Mouse (Mus musculus): ENCODE measurements around the gene 5031439G07Rik. TPM values are rescaled to one million over a fixed set of nuclear protein-coding genes. Genes with fewer than 3 reads are reported as not detected.

5031439G07Rik gene
- polyA plus RNA-seq, 1 experiment from 2014 or later: 9.2 TPM

DNA sequence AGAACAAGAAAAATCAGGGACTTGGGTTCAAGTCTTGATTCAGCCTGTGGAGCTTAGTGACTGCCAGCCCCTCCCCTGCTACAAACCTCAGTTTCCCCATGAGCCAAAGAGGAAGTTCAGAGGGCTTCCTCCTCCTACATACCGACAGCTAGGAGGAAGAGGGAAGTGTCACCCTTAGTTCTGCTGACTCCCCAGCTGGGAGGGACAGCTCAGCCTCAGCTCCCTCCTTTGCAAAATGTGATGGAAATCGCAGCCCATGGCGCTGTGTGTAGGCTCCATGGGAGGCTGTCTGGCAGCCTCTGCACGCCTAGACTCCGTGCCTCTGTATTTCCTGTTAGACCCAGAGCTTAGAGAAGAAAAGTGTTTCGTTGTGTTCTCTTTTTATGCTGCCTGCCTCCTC lies 6.1 kb upstream of the 5031439G07Rik start:
- Histone ChIP-seq H3K36me3 (no peaks in the 10 kb centered on the region), H3K9ac (no peak overlapping the region), H3K9me3 (no peaks in the 10 kb centered on the region), H3K4me2 (no peak overlapping the region), H3K4me3 (no peak overlapping the region), H3K4me1 (no peaks in the 10 kb centered on the region), H3K27me3 (peaks cover 7% of the 10 kb centered on the region; the same call in 1 of the 2 replicates), H3K27ac (no peak overlapping the region)
- no peak for ATAC-seq (ENCODE audit: insufficient number of reproducible peaks, insufficient read depth, low FRiP score, low TSS enrichment, low read depth)
- 33% methylated on average over 6 of the region's 6 CpGs for WGBS

DNA sequence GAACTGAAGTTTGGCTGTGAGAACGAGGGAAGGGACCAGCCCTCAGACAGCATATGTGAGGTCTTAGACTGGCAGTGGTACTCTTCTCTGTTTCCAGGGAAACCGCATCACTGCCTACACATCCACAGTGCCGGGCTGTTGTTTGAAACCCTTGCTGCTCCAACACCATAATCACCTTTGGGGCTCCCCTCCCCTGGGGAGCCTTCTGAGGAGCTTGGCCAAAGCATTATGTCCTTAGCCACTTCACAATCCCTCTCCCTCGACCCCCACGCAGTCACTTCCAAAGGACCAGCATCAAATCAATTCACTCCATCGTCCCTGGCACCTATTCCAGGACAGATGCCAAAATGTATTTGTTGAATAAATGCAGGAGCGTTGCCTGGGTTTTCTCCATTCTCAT lies 1.4 kb upstream of the 5031439G07Rik start:
- no peaks in the 10 kb centered on the region for H3K36me3 ChIP-seq
- 69% methylated on average over 7 of the region's 7 CpGs for WGBS
- H3K4me3 ChIP-seq: no peak overlapping the region

DNA sequence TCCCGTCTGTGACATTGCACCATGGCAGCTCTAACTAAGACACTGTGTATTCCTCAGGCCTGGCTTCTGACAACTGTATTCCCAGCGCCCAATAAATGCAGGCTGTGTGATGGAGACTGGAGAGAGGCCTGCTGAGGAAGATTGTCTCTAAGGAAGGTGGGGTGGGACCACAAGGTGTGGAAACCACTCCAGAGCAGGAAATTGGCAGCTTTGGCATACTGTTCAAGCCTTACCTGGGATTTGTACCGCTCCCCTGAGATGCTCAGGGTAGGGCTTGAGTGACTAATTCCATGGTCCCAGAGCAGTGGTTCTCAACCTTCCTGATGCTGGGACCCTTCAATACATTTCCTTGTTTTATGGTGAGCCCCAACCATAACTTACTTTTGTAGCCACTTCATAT lies 747 bp upstream of the 5031439G07Rik start:
- 0 out of 2 replicates have a peak, but pooled peaks cover 4% of the 10 kb centered on the region for H3K27me3 ChIP-seq
- 69% methylated on average over 3 of the region's 3 CpGs for WGBS
- H3K9ac ChIP-seq: no peak overlapping the region
- no peak overlapping the region for H3K27ac ChIP-seq
- no peak overlapping the region for H3K4me3 ChIP-seq
- H3K9me3 ChIP-seq: no peaks in the 10 kb centered on the region
- H3K36me3 ChIP-seq: no peaks in the 10 kb centered on the region
- no peak for ATAC-seq (ENCODE audit: insufficient number of reproducible peaks, insufficient read depth, low FRiP score, low TSS enrichment, low read depth)
- peaks cover 27% of the 10 kb centered on the region for H3K4me1 ChIP-seq
- no peak overlapping the region for H3K4me2 ChIP-seq

More for the DNA sequence above, 1.4 kb upstream of the 5031439G07Rik start:
- peaks cover 27% of the 10 kb centered on the region for H3K4me1 ChIP-seq
- no peak overlapping the region for H3K4me2 ChIP-seq
- no peak for ATAC-seq (ENCODE audit: insufficient number of reproducible peaks, insufficient read depth, low FRiP score, low TSS enrichment, low read depth)
- no peaks in the 10 kb centered on the region for H3K9me3 ChIP-seq
- H3K27ac ChIP-seq: no peak overlapping the region
- H3K9ac ChIP-seq: no peak overlapping the region
- H3K27me3 ChIP-seq: peaks cover 9% of the 10 kb centered on the region; the same call in 1 of the 2 replicates

DNA sequence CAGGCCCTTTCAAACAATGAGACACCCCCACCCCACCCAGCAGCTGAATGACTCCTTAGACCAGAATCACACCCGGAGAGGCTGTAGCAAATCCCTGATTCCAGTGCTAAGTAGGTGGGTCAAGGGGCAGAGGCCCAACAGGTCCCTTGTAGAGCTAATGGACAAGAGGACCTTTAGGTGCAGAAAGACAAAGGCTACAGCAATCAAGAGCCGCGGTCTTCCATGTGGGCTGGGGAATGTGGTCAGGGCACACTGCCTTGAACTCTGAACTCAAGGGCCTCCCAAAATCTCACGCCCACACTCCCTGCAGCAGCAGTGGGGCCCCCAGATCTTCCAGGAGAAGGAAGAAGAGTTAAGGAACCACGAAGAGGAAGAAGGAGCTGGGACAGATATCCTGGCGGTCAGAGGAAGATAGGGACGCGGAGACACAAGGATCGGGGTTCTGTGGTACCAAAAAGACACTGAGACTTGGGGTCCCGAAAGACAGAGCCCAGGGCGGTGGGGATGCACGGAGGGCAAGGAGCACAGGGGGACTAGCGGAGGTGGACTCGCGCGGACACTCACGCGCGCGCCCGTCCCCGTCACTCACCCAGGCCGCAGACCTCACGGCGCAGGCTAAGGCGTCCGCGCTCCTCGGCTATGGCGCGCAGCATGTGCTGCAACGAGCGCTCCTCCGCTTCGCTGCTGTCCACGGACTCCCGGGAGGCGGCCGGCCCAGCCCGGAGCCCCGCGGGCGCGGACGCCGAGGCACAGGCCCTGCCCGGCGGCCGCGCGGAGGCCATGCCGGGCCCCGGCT lies 1.1 kb downstream of the 5031439G07Rik start:
- peak overlapping the region; percentile 87 for H3K4me3 ChIP-seq
- under 1% methylated on average over 31 of the region's 53 CpGs for WGBS
- no peaks in the 10 kb centered on the region for H3K9me3 ChIP-seq
- H3K27ac ChIP-seq: peak overlapping the region; percentile 33; the same call in 1 of the 2 replicates
- H3K4me1 ChIP-seq: peaks cover 30% of the 10 kb centered on the region
- peak overlapping the region; percentile 93 for H3K4me2 ChIP-seq
- no peaks in the 10 kb centered on the region for H3K36me3 ChIP-seq
- peak overlapping the region; percentile 90 for H3K9ac ChIP-seq
- peak; percentile 54 for ATAC-seq (ENCODE audit: insufficient number of reproducible peaks, insufficient read depth, low FRiP score, low TSS enrichment, low read depth)
- H3K27me3 ChIP-seq: 0 out of 2 replicates have a peak, but pooled peaks cover 2% of the 10 kb centered on the region

DNA sequence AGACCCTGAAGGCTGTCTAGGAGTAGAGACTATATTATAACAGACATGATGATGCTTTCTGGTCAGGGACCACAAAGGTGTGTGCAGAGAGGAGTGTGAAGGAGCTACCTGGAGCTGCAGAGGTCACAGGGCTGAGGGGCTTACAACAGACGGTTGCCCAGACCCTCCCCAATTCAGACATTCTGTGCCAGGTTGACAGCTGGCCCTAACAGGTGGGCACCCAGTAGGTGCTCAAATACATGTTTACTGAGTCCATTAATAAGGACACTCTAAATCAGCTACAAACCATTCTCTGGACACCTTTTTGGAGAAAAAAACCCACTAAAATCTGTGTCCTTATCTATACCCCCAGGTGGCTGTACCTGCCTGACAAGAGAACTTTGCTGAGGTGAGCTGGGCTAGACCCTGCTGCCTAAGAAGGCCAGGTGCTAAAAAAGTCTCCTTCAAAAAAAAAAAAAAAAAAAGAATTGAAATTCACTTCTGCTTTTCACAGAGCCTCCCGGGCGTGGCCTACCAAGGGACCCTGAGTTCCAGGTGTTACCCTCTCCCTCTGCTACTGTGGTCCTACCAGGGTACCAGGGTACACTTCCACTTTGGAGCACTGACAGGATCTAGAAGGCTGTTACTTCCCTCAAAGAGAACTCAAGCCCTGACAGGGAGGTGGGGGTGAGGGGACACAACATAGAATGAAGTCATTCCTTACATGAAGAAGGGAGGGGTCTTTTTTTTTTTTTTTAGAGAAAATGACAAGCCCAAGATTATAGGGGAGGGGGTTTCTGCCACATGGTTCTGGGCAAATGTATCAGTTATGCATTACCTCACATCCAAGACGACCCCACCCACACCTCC lies 2.0 kb downstream of the 5031439G07Rik start:
- Histone ChIP-seq H3K27ac (no peak overlapping the region), H3K27me3 (0 out of 2 replicates have a peak, but pooled peaks cover 2% of the 10 kb centered on the region), H3K4me3 (peak overlapping the region; percentile 87), H3K36me3 (no peaks in the 10 kb centered on the region), H3K4me2 (peak overlapping the region; percentile 93), H3K9ac (peak overlapping the region; percentile 90), H3K4me1 (peaks cover 30% of the 10 kb centered on the region), H3K9me3 (no peaks in the 10 kb centered on the region)
- WGBS: 62% methylated on average over 4 of the region's 4 CpGs
- no peak for ATAC-seq (ENCODE audit: insufficient number of reproducible peaks, insufficient read depth, low FRiP score, low TSS enrichment, low read depth)

DNA sequence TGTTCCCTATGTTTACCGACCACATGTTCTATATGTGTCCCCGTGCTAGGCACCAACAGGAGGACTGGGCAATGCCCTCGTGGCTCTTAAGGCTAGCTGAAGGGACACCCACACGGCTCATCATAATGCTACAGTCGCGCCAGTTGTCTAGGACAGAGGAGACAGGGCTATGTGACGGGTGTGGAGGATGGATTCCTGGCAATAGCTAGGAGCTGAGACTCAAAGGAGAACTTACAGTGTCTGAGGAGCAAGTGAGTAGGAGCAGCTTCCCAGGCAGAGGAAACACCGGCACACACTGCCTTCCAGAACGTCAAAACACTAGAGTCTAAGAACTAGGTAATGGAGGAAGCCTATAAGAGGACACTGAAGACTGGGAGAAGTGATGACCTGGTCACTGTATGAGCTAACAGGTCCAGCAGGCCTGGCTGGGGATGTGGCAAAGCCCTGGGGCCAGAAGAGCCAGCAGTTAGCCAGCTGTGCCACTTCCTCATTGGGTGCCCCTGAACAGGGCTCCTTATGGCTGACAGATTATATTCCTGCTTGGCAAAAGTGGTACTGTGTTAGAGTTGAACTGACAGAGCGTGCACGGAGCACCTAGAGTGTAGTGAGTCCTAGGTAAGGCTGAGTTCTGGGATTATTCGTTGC lies 2.7 kb downstream of the 5031439G07Rik start:
- no peak overlapping the region for H3K4me3 ChIP-seq
- H3K9ac ChIP-seq: no peak overlapping the region
- no peaks in the 10 kb centered on the region for H3K9me3 ChIP-seq
- H3K4me1 ChIP-seq: peaks cover 30% of the 10 kb centered on the region
- H3K27me3 ChIP-seq: 0 out of 2 replicates have a peak, but pooled peaks cover 2% of the 10 kb centered on the region
- H3K36me3 ChIP-seq: no peaks in the 10 kb centered on the region
- no peak overlapping the region for H3K27ac ChIP-seq
- WGBS: 88% methylated on average over 12 of the region's 12 CpGs
- no peak overlapping the region for H3K4me2 ChIP-seq
- no peak for ATAC-seq (ENCODE audit: insufficient number of reproducible peaks, insufficient read depth, low FRiP score, low TSS enrichment, low read depth)

DNA sequence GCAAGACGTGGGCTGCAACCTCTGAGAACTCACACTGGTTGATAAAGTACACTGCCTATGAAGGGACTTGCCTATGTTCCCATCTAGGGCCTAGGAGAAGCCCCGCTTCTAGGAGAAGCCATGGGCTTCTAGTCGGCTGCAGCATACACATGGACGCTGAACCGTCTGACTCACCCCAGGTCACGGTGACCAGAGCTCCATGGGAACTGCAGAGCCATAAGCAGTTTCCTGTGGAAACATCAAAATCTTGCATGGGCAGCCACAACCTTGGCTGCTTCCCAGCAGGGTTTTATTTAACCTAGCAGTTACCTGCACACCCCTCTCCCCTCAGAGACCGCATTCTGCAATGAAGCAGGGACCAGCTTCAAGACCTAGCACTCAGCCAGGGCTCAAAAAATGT lies 4.6 kb downstream of the 5031439G07Rik start:
- Histone ChIP-seq H3K9ac (no peak overlapping the region), H3K4me2 (no peak overlapping the region), H3K36me3 (no peaks in the 10 kb centered on the region), H3K27me3 (no peaks in the 10 kb centered on the region), H3K9me3 (no peaks in the 10 kb centered on the region), H3K4me3 (no peak overlapping the region), H3K27ac (no peak overlapping the region), H3K4me1 (peaks cover 28% of the 10 kb centered on the region)
- no peak for ATAC-seq (ENCODE audit: insufficient number of reproducible peaks, insufficient read depth, low FRiP score, low TSS enrichment, low read depth)
- WGBS: 86% methylated on average over 7 of the region's 7 CpGs

DNA sequence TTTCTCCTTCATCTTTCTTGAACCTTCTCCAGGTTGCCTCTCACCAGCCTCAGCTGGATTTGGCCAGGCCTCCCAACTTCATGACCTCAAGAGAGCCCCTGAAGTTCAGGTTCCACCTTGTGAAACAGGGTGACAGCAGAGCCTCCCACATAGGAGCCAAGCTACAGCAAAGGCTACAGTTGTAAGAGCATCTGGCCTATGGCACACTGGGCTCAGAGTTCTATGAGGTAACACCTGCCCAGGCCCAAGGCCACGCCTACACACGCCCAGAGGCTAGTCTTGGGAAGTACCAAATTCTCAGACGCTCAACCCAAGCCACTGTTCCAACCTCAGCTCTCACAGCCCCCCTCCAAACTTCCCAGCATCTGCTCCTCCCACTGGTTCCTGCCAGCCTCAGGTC lies 5.5 kb downstream of the 5031439G07Rik start:
- Histone ChIP-seq H3K27me3 (no peaks in the 10 kb centered on the region), H3K4me1 (peaks cover 24% of the 10 kb centered on the region), H3K4me3 (no peak overlapping the region), H3K36me3 (no peaks in the 10 kb centered on the region), H3K27ac (no peak overlapping the region), H3K9ac (no peak overlapping the region), H3K4me2 (no peak overlapping the region), H3K9me3 (no peaks in the 10 kb centered on the region)
- WGBS: 83% methylated on average over 3 of the region's 3 CpGs
- no peak for ATAC-seq (ENCODE audit: insufficient number of reproducible peaks, insufficient read depth, low FRiP score, low TSS enrichment, low read depth)

DNA sequence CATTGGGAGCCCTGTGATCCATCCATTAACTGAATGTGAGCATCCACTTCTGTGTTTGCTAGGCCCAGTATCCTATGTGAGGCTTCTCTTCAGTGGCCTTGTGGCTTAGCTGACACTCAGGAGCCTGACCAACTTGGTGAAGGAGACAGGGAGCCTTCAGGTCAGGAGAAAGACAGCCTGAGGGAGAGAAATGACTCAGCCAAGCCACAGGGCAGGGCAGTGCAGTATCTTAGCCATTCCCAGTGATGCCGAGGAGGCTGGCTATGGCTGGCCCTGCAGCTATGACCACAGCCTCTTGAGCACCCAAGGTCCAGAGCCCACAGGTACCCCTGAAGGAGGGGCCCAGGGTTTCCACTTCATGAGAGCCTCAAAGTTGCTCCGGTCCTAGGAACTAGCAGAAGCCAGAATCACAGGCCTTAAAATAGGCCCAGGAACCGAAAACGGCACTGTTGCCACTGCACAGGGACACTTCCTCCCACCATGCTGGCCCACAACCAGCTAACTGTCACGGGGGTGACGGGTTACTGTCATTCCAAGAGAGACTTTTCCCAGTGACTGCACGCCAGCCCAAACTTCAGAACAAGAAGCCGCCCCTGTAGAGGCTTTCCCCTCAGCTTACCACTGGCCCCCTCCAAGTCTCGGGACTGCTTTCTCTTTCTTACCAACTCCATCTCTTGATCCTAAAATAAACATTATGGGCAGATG lies 6.6 kb downstream of the 5031439G07Rik start:
- ATAC-seq (ENCODE audit: insufficient number of reproducible peaks, insufficient read depth, low FRiP score, low TSS enrichment, low read depth): no peak
- no peak overlapping the region for H3K4me2 ChIP-seq
- 85% methylated on average over 9 of the region's 9 CpGs for WGBS
- no peaks in the 10 kb centered on the region for H3K9me3 ChIP-seq
- no peak overlapping the region for H3K9ac ChIP-seq
- H3K27ac ChIP-seq: no peak overlapping the region
- H3K27me3 ChIP-seq: no peaks in the 10 kb centered on the region
- no peak overlapping the region for H3K4me3 ChIP-seq
- peaks cover 19% of the 10 kb centered on the region for H3K4me1 ChIP-seq
- no peaks in the 10 kb centered on the region for H3K36me3 ChIP-seq

DNA sequence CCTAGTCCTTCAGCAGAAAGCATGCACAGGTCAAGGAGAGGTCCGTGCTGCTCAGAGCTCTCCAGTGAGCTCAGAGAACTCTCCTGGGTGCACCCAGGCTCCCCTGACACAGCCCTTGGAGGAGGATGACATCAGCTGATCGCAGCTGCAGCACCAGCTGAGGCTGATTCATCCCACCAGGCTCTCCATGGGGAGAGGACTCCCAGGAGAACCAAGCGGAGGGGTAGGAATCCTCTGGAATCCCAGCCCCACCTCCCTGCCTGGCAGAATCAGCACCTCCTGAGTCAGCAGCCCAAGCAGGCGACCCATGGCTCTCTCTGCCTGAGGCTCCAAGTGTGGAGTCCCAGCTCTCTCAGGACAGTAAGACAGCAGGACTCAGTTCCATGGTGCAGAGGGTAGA lies 12.6 kb downstream of the 5031439G07Rik start:
- no peak overlapping the region for H3K27ac ChIP-seq
- H3K4me2 ChIP-seq: no peak overlapping the region
- H3K4me1 ChIP-seq: peaks cover 7% of the 10 kb centered on the region; the same call in 1 of the 2 replicates
- H3K9ac ChIP-seq: no peak overlapping the region
- no peaks in the 10 kb centered on the region for H3K27me3 ChIP-seq
- no peak overlapping the region for H3K4me3 ChIP-seq
- WGBS: 23% methylated on average over 4 of the region's 4 CpGs
- no peaks in the 10 kb centered on the region for H3K36me3 ChIP-seq
- H3K9me3 ChIP-seq: no peaks in the 10 kb centered on the region
- ATAC-seq (ENCODE audit: insufficient number of reproducible peaks, insufficient read depth, low FRiP score, low TSS enrichment, low read depth): no peak

DNA sequence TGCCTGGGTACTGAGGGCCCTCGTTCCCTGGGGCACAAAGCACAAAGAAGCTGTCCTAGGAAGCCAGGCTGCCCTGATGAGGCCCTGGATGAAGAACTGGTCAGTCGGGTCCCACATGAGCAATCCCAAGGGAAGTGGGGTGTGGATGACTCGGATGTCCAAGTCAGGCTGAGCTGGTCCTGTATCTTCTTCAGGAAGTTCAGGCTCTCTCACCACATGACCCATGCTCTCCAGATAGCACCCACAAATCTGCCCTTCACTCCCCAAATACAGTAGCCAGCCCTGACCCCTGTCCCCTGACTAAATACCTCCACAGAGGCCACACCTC lies 14.8 kb downstream of the 5031439G07Rik start:
- H3K27ac ChIP-seq: no peak overlapping the region
- ATAC-seq (ENCODE audit: insufficient number of reproducible peaks, insufficient read depth, low FRiP score, low TSS enrichment, low read depth): no peak
- no peaks in the 10 kb centered on the region for H3K9me3 ChIP-seq
- H3K9ac ChIP-seq: no peak overlapping the region
- no peak overlapping the region for H3K4me3 ChIP-seq
- no peaks in the 10 kb centered on the region for H3K36me3 ChIP-seq
- no peaks in the 10 kb centered on the region for H3K27me3 ChIP-seq
- H3K4me1 ChIP-seq: peaks cover 7% of the 10 kb centered on the region; the same call in 1 of the 2 replicates
- no peak overlapping the region for H3K4me2 ChIP-seq
- 26% methylated on average over 3 of the region's 3 CpGs for WGBS

Measured in embryonic facial prominence, embryonic 13.5 days (tissue).